Mouse (Mus musculus): ENCODE data around the gene Plin5.
"Not testable (repeated sequence)": the region's sequence is repeated elsewhere in the genome, so short reads cannot be mapped to it uniquely, and the experiment has no call there.

Gene Plin5

GRCm38 (mm10) chr17:56104821-56105220 lies 12.6 kb downstream of the Plin5 start:
- DNase-seq, result not testable (repeated sequence)

GRCm38 (mm10) chr17:56103465-56104285 lies 13.7 kb downstream of the Plin5 start:
- DNase-seq, result no peak

- DNase-seq, result no peak
Observed at GRCm38 (mm10) chr17:56102927-56103326, 14.5 kb downstream of the Plin5 start.

GRCm38 (mm10) chr17:56102158-56102557 lies 15.2 kb downstream of the Plin5 start:
- DNase-seq, result no peak

- DNase-seq, result no peak
Observed at GRCm38 (mm10) chr17:56100811-56101210, 16.6 kb downstream of the Plin5 start.

GRCm38 (mm10) chr17:56098711-56099572 lies 18.5 kb downstream of the Plin5 start:
- no peak for DNase-seq

- DNase-seq, result no peak
Observed at GRCm38 (mm10) chr17:56098180-56098579, 19.2 kb downstream of the Plin5 start.

GRCm38 (mm10) chr17:56096883-56097282 lies 20.5 kb downstream of the Plin5 start:
- DNase-seq, result no peak

- no peak for DNase-seq
Observed at GRCm38 (mm10) chr17:56092794-56093193, 24.6 kb downstream of the Plin5 start.

GRCm38 (mm10) chr17:56092312-56092711 lies 25.1 kb downstream of the Plin5 start:
- DNase-seq, result no peak

GRCm38 (mm10) chr17:56080781-56081585 lies 36.4 kb downstream of the Plin5 start:
- peak; percentile 24 for DNase-seq

GRCm38 (mm10) chr17:56079921-56080320 lies 37.5 kb downstream of the Plin5 start:
- no peak for DNase-seq

- peak; percentile 100 for DNase-seq
Observed at GRCm38 (mm10) chr17:56078880-56079795, 38.3 kb downstream of the Plin5 start, which contains the start of gene Hdgfl2. Hdgfl2 (plus strand) TSS chr17:56079634.

GRCm38 (mm10) chr17:56078361-56078760 lies 39.0 kb downstream of the Plin5 start:
- not testable (repeated sequence) for DNase-seq

- DNase-seq, result no peak
Observed at GRCm38 (mm10) chr17:56077523-56077922, 39.9 kb downstream of the Plin5 start.

- peak; percentile 99 for DNase-seq
Observed at GRCm38 (mm10) chr17:56074827-56075208, 42.6 kb downstream of the Plin5 start, which contains the start of gene Ubxn6. Ubxn6 (minus strand) TSS chr17:56075028.

GRCm38 (mm10) chr17:56074097-56074826 lies 43.1 kb downstream of the Plin5 start:
- peak; percentile 95 for DNase-seq

- DNase-seq, result no peak
Observed at GRCm38 (mm10) chr17:56072243-56072642, 45.2 kb downstream of the Plin5 start.

GRCm38 (mm10) chr17:56071126-56071525 lies 46.3 kb downstream of the Plin5 start:
- no peak for DNase-seq

- DNase-seq, result no peak
Observed at GRCm38 (mm10) chr17:56069066-56069465, 48.3 kb downstream of the Plin5 start.

GRCm38 (mm10) chr17:56066451-56066850 lies 50.9 kb downstream of the Plin5 start:
- DNase-seq, result no peak
